ENCODE assay signal across 8 mouse cellular contexts in the genomic region with DNA sequence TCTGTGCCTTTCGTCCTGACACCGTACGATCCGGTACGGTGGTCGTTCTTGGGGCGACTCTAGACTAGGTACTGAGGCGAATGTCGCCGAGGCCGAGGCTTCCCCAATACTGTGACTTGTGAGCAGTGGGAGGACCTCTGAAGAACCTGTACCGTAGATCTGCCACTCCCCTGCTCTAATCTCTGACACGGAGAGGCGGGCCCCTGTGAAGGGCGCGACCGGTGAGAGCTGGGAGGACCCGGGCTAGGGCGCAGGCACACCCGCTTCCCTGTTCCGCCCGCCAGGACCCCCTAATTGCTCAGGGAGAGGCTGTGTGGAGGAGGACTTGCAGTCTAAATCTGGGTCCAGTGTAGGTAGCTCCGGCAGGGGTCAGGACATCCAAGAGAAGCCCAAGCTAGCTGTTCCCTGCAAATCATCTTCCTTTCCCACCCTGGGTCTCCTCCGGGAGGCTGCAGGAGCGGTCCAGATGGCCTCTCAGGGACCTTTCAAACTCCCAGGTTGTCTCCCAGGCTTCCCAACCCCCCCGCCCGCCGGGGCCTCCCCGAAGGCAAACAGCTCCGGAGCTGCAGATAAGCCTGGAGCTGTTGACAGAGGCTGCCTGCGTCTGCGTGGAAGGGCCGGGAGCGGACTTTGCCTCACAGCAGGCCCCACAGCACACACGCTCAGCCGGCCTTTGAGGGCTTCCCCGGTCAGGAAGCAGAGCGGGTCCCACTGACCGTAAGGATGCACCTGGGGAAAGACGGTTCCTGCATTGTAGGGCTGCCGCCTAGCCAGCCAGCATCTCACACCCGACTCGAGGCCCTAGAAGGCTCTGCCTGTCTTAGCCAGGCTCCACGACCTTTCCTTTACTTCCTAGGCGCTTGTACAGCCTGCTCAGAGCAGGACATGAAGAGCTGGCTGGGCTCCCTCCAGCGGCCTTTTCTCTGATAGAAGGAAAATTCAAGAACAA. TPM values are rescaled to one million over a fixed set of nuclear protein-coding genes. Genes with fewer than 3 reads are reported as not detected.
A peak's percentile ranks its signal among the peaks of the same experiment; 100 is the strongest.
DNase-seq lines count a peak whose midpoint lies in the region; ATAC-seq and TF ChIP-seq lines count a peak whose summit lies in the region.

No protein-coding gene starts in this region.

- H3K9me3 ChIP-seq in embryonic facial prominence, embryonic 10.5 days = no peaks in the 10 kb centered on the region
- no peaks in the 10 kb centered on the region for H3K9me3 ChIP-seq in hindbrain, embryonic 10.5 days
- no peaks in the 10 kb centered on the region for H3K9me3 ChIP-seq in limb, embryonic 14.5 days (ENCODE audit: control insufficient read depth, low read length)
- no peaks in the 10 kb centered on the region for H3K9me3 ChIP-seq in midbrain, embryonic 13.5 days

- H3K4me1 ChIP-seq in embryonic facial prominence, embryonic 10.5 days = peaks cover 46% of the 10 kb centered on the region
- H3K4me1 ChIP-seq in hindbrain, embryonic 10.5 days (replicated peaks) = peaks cover 50% of the 10 kb centered on the region
- H3K4me1 ChIP-seq in limb, embryonic 14.5 days (ENCODE audit: control insufficient read depth, insufficient read depth, low read length) = peaks cover 16% of the 10 kb centered on the region
- peaks cover 42% of the 10 kb centered on the region for H3K4me1 ChIP-seq in midbrain, embryonic 13.5 days (replicated peaks)

- no peaks in the 10 kb centered on the region for H3K36me3 ChIP-seq in embryonic facial prominence, embryonic 10.5 days (replicated peaks)
- no peaks in the 10 kb centered on the region for H3K36me3 ChIP-seq in hindbrain, embryonic 10.5 days
- H3K36me3 ChIP-seq in limb, embryonic 14.5 days (ENCODE audit: control insufficient read depth, insufficient read depth, low read length) = no peaks in the 10 kb centered on the region
- H3K36me3 ChIP-seq in midbrain, embryonic 13.5 days = no peaks in the 10 kb centered on the region

- ATAC-seq in limb, embryonic 14.5 days (ENCODE audit: low FRiP score, low read depth) = no peak
- peak; percentile 18; the same call in 1 of the 2 replicates for ATAC-seq in midbrain, embryonic 13.5 days

- WGBS in embryonic facial prominence, embryonic 10.5 days = 2% methylated on average over 46 of the region's 46 CpGs
- 3% methylated on average over 46 of the region's 46 CpGs for WGBS in hindbrain, embryonic 10.5 days
- 4% methylated on average over 43 of the region's 46 CpGs for WGBS in limb, embryonic 14.5 days
- 3% methylated on average over 46 of the region's 46 CpGs for WGBS in midbrain, embryonic 13.5 days

- TF ChIP-seq CTCF in layer of hippocampus, adult 2 months (conservative IDR thresholded peaks at IDR 0.05) = no peak

- H3K9ac ChIP-seq in limb, embryonic 14.5 days (ENCODE audit: low read depth, low read length, severe bottlenecking) = 0 out of 2 replicates have a peak overlapping the region, but pooled peaks have one; percentile 16
- H3K9ac ChIP-seq in midbrain, embryonic 13.5 days (replicated peaks) = peak overlapping the region; percentile 39; the same call in 1 of the 2 replicates

- peak overlapping the region; percentile 98 for H3K27ac ChIP-seq in layer of hippocampus, adult 2 months
- no peak overlapping the region for H3K27ac ChIP-seq in embryonic facial prominence, embryonic 10.5 days (replicated peaks)
- no peak overlapping the region for H3K27ac ChIP-seq in hindbrain, embryonic 10.5 days
- H3K27ac ChIP-seq in limb, embryonic 14.5 days (replicated peaks; ENCODE audit: low read depth, low read length) = no peak overlapping the region
- H3K27ac ChIP-seq in midbrain, embryonic 13.5 days = no peak overlapping the region

- H3K4me3 ChIP-seq in layer of hippocampus, adult 2 months = peak overlapping the region; percentile 76
- peak overlapping the region; percentile 50 for H3K4me3 ChIP-seq in embryonic facial prominence, embryonic 10.5 days
- peak overlapping the region; percentile 66 for H3K4me3 ChIP-seq in hindbrain, embryonic 10.5 days
- peak overlapping the region; percentile 65 for H3K4me3 ChIP-seq in limb, embryonic 14.5 days (replicated peaks; ENCODE audit: low read length)
- peak overlapping the region; percentile 57 for H3K4me3 ChIP-seq in midbrain, embryonic 13.5 days (replicated peaks)

- no peak for TF ChIP-seq POLR2A in limb, embryonic 14.5 days (IDR thresholded peaks at IDR 0.05; ENCODE audit: borderline replicate concordance, extremely low read depth, insufficient read depth, insufficient read length)

- DNase-seq in layer of hippocampus, adult 2 months (ENCODE audit: low spot score in 2 of 2) = peak in 1 of 2 experiments; percentile 34
- no peak for DNase-seq in layer of hippocampus, adult 8-10 months (ENCODE audit: low spot score in 2 of 2)
- DNase-seq in embryonic facial prominence, embryonic 10.5 days (ENCODE audit: low spot score) = peak; percentile 50
- peak; percentile 48 for DNase-seq in hindbrain, embryonic 10.5 days (ENCODE audit: low spot score)
- DNase-seq in limb, embryonic 14.5 days (ENCODE audit: low spot score) = no peak
- peak; percentile 46 for DNase-seq in thymus, postnatal 4 days
- no peak for DNase-seq in right cerebral cortex, postnatal 14 days

- peak overlapping the region; percentile 35 for H3K4me2 ChIP-seq in limb, embryonic 14.5 days (replicated peaks; ENCODE audit: low read depth, low read length, severe bottlenecking)
- H3K4me2 ChIP-seq in midbrain, embryonic 13.5 days (replicated peaks) = peak overlapping the region; percentile 44

- H3K27me3 ChIP-seq in embryonic facial prominence, embryonic 10.5 days (replicated peaks; ENCODE audit: low read depth, poor library complexity, severe bottlenecking) = peaks cover 97% of the 10 kb centered on the region
- H3K27me3 ChIP-seq in hindbrain, embryonic 10.5 days (ENCODE audit: insufficient read depth, poor library complexity, severe bottlenecking) = peaks cover 86% of the 10 kb centered on the region
- peaks cover 39% of the 10 kb centered on the region for H3K27me3 ChIP-seq in limb, embryonic 14.5 days (ENCODE audit: control insufficient read depth, insufficient read depth, low read length)
- peaks cover 70% of the 10 kb centered on the region for H3K27me3 ChIP-seq in midbrain, embryonic 13.5 days

RNA-seq across cellular contexts. Expression of a gene that starts 2.3 kb away (rescaled TPM):
- 100 to 1,000 TPM; 265 to 270 TPM for total RNA-seq in layer of hippocampus, adult 2 months (2021)
- 100 to 1,000 TPM; 213 to 245 (median 228) TPM for total RNA-seq in layer of hippocampus, adult 8-10 months (2022)
- 0.79 and 0.89 TPM in 2 replicates for polyA plus RNA-seq in embryonic facial prominence, embryonic 10.5 days (2016; fragmentation: Nextera tagmentation; extraction: Ambion mirVana)
- 1.0 and 1.2 TPM in 2 replicates for polyA plus RNA-seq in hindbrain, embryonic 10.5 days (2016; fragmentation: Nextera tagmentation; extraction: Ambion mirVana)
- 0.50 and 0.54 TPM in 2 replicates for polyA plus RNA-seq in limb, embryonic 14.5 days (2012; rRNA removed)
- 0.28 and 0.52 TPM in 2 replicates for polyA plus RNA-seq in limb, embryonic 14.5 days (2014; fragmentation: Nextera tagmentation; extraction: Ambion mirVana)
- 0.52 TPM in 1 of 2 replicates, not detected in the other for polyA plus RNA-seq in midbrain, embryonic 13.5 days (2015; fragmentation: Nextera tagmentation; extraction: Ambion mirVana)

RNA-seq across cellular contexts. Expression of a gene that starts 15.8 kb away (rescaled TPM):
- total RNA-seq in layer of hippocampus, adult 2 months (2021) = 10 to 100 TPM; 13.7 to 14.3 TPM
- 10 to 100 TPM; 13.4 to 17.8 (median 14.7) TPM for total RNA-seq in layer of hippocampus, adult 8-10 months (2022)
- polyA plus RNA-seq in embryonic facial prominence, embryonic 10.5 days (2016; fragmentation: Nextera tagmentation; extraction: Ambion mirVana) = not detected in 2 replicates
- polyA plus RNA-seq in hindbrain, embryonic 10.5 days (2016; fragmentation: Nextera tagmentation; extraction: Ambion mirVana) = not detected in 2 replicates
- polyA plus RNA-seq in limb, embryonic 14.5 days (2012; rRNA removed) = 0.12 and 0.13 TPM in 2 replicates
- polyA plus RNA-seq in limb, embryonic 14.5 days (2014; fragmentation: Nextera tagmentation; extraction: Ambion mirVana) = 0.10 TPM in 1 of 2 replicates, not detected in the other
- 0.55 and 0.65 TPM in 2 replicates for polyA plus RNA-seq in midbrain, embryonic 13.5 days (2015; fragmentation: Nextera tagmentation; extraction: Ambion mirVana)

RNA-seq across cellular contexts. Expression of a gene that starts 42.9 kb away (rescaled TPM):
- total RNA-seq in layer of hippocampus, adult 2 months (2021) = 10 to 100 TPM; 18.6 to 19.6 TPM
- 10 to 100 TPM; 18.6 to 21.5 (median 19.2) TPM for total RNA-seq in layer of hippocampus, adult 8-10 months (2022)
- polyA plus RNA-seq in embryonic facial prominence, embryonic 10.5 days (2016; fragmentation: Nextera tagmentation; extraction: Ambion mirVana) = 40.6 and 41.1 TPM in 2 replicates
- polyA plus RNA-seq in hindbrain, embryonic 10.5 days (2016; fragmentation: Nextera tagmentation; extraction: Ambion mirVana) = 40.2 and 41.6 TPM in 2 replicates
- polyA plus RNA-seq in limb, embryonic 14.5 days (2012; rRNA removed) = 27.7 and 39.8 TPM in 2 replicates
- 22.5 and 27.0 TPM in 2 replicates for polyA plus RNA-seq in limb, embryonic 14.5 days (2014; fragmentation: Nextera tagmentation; extraction: Ambion mirVana)
- polyA plus RNA-seq in midbrain, embryonic 13.5 days (2015; fragmentation: Nextera tagmentation; extraction: Ambion mirVana) = 25.1 and 26.8 TPM in 2 replicates

RNA-seq across cellular contexts. Expression of a gene that starts 53.1 kb away (rescaled TPM):
- total RNA-seq in layer of hippocampus, adult 2 months (2021) = 10 to 100 TPM; 75.5 to 80.8 TPM
- total RNA-seq in layer of hippocampus, adult 8-10 months (2022) = 10 to 100 TPM; 86.0 to 95.4 (median 91.3) TPM
- polyA plus RNA-seq in embryonic facial prominence, embryonic 10.5 days (2016; fragmentation: Nextera tagmentation; extraction: Ambion mirVana) = 19.3 and 22.5 TPM in 2 replicates
- 21.5 and 23.5 TPM in 2 replicates for polyA plus RNA-seq in hindbrain, embryonic 10.5 days (2016; fragmentation: Nextera tagmentation; extraction: Ambion mirVana)
- 44.2 and 49.9 TPM in 2 replicates for polyA plus RNA-seq in limb, embryonic 14.5 days (2012; rRNA removed)
- 28.5 and 31.7 TPM in 2 replicates for polyA plus RNA-seq in limb, embryonic 14.5 days (2014; fragmentation: Nextera tagmentation; extraction: Ambion mirVana)
- 15.7 and 16.1 TPM in 2 replicates for polyA plus RNA-seq in midbrain, embryonic 13.5 days (2015; fragmentation: Nextera tagmentation; extraction: Ambion mirVana)

Comparison
In these comparisons a context has a peak if more than half of its experiments do, and no peak if none do; other contexts are left out.
1. DNase-seq: peak in embryonic facial prominence, embryonic 10.5 days (single experiment), hindbrain, embryonic 10.5 days (single experiment) and thymus, postnatal 4 days (single experiment); none in layer of hippocampus, adult 8-10 months (0 of 2), limb, embryonic 14.5 days (single experiment) and right cerebral cortex, postnatal 14 days (single experiment).
2. Peak in every context shown above with its lines, with median percentiles within 50 percentile points of each other: H3K4me3 ChIP-seq.